Mouse (Mus musculus): ENCODE data around the gene Immp2l.

DNA sequence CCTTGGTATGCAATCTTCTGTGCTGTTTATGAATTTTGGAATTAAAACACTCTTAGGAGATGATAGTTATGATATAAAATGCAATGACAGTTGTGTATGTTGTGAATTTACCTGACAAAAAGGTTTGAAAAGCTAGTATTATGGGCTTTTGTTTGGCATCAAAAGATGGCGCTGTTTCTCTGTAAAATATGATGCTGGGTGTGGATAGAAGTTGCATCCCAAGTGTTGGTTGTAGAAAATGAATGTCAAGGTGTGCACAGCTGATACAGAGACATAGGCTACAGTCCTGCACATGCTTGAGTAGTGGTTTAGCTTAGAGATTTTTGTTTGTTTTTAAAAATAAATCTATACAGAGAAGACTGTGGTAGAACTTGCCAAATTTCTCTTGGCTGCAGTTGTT is 87.6 kb downstream of the Immp2l start:
- peak; percentile 66 for TF ChIP-seq EP300 (IDR thresholded peaks at IDR 0.05; ENCODE audit: low read depth)
- TF ChIP-seq CTCF (IDR thresholded peaks at IDR 0.05; ENCODE audit: low read depth) = peak; percentile 63; the same call in 1 of the 2 replicates

Data from liver, embryonic 14.5 days (tissue).